Mouse (Mus musculus) thymus, adult 2 months (tissue): Measurements from ENCODE around the gene Nelfe. TPM values are rescaled to one million over a fixed set of nuclear protein-coding genes. Genes with fewer than 3 reads are reported as not detected.
"Not testable (repeated sequence)": the region's sequence is repeated elsewhere in the genome, so short reads cannot be mapped to it uniquely, and the experiment has no call there.

Source experiments
- DNase-seq: peaks from one replicate; pipeline ENCODE4 v3.0.0; 2021
- H3K27ac ChIP-seq: fragments of 200-500 bp; 2 replicates; pipeline ENCODE4 v1.5.1; 2012; ENCODE audit warnings: low read length, control low read depth; ENCODE audit not compliant: control insufficient read depth, insufficient read depth
- H3K27me3 ChIP-seq: fragments of 200-500 bp; 2 replicates; pipeline ENCODE4 v1.6.1; 2012; ENCODE audit warnings: mild to moderate bottlenecking, low read length, moderate library complexity, mixed read lengths; ENCODE audit not compliant: control insufficient read depth, insufficient read depth
- H3K36me3 ChIP-seq: fragments of 200-500 bp; 2 replicates; pipeline ENCODE4 v1.6.1; 2012; ENCODE audit warnings: mild to moderate bottlenecking, low read length, moderate library complexity; ENCODE audit not compliant: control insufficient read depth, insufficient read depth
- H3K4me1 ChIP-seq: fragments of 200-500 bp; replicated peaks from 2 replicates; pipeline ENCODE4 v1.6.1; 2012; ENCODE audit warnings: low read length; ENCODE audit not compliant: control insufficient read depth, insufficient read depth
- H3K4me3 ChIP-seq: fragments of 200-500 bp; 2 replicates; pipeline ENCODE4 v1.5.1; 2012; ENCODE audit warnings: mild to moderate bottlenecking, low read length, control low read depth, moderate library complexity; ENCODE audit not compliant: control insufficient read depth, insufficient read depth
- CTCF ChIP-seq: fragments of 200-500 bp; IDR thresholded peaks from 2 replicates; pipeline ENCODE4 v1.5.1; 2012; ENCODE audit warnings: mild to moderate bottlenecking, control low read depth, low read length, moderate library complexity, borderline replicate concordance; ENCODE audit not compliant: control insufficient read depth, poor library complexity, insufficient read depth; ENCODE audit errors: extremely low read depth
- POLR2A ChIP-seq: fragments of 200-500 bp; IDR thresholded peaks from 2 replicates; pipeline ENCODE4 v1.6.1; 2012; ENCODE audit warnings: mild to moderate bottlenecking, low read length, control low read depth, moderate library complexity; ENCODE audit not compliant: control insufficient read depth, poor library complexity, insufficient read depth; ENCODE audit errors: extremely low read depth
- WGBS: fragments of 180-500 bp; shearing (Covaris S2); methylation state at CpG from one replicate; pipeline ENCODE4 v1.1.7; 2018; 5-methylcytosine and 5-hydroxymethylcytosine counted together
- polyA plus RNA-seq: library from polyadenylated mRNA; depleted of rRNA; stranded (reverse); fragments of >200 nt; gene quantifications from 2 replicates; pipeline ENCODE4 v1.2.3, GENCODE M21; 2012

The Nelfe gene
- polyA plus RNA-seq, 1 experiment, result 26.1 TPM

DNA sequence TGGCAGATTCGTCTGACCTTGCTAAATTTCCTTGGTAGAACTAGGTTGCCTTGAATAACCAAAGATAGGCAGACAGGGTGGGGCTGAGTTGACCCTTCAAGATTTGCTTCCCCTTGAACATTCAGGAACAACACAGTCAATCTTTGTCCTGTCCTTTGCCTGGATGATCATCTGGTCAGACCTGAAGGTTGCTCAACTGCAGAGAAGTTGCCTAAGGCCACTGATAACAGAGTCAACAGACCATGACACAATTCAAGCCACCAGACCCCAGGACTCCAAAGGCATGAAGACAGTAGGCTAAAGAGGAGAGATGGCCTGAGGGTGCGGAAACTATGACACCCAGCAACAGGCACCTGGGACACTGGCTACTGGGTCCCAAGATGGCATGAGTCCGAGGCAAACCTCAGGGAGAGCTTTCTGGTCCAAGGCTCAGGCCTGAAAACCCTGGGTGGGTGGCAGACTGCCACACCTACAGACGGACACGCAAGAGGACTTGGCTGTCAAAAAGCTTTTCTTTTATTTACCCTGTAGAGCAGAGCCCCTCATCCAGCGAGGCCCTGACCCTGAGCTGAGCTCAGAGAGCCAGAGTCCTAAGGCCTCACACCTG lies 41.5 kb upstream of the Nelfe start:
- no peak for DNase-seq
- Histone ChIP-seq H3K4me1 (no peaks in the 10 kb centered on the region), H3K4me3 (no peak overlapping the region), H3K27me3 (no peaks in the 10 kb centered on the region), H3K36me3 (no peaks in the 10 kb centered on the region), H3K27ac (no peak overlapping the region)
- 92% methylated on average over 6 of the region's 6 CpGs for WGBS
- TF ChIP-seq CTCF, result no peak
- no peak for TF ChIP-seq POLR2A

- H3K4me3 ChIP-seq, DNase-seq, H3K36me3 ChIP-seq, H3K27me3 ChIP-seq, H3K27ac ChIP-seq, H3K4me1 ChIP-seq: not testable (repeated sequence)
- 88% methylated on average over 5 of the region's 5 CpGs for WGBS
Observed at GRCm38 (mm10) chr17:34810411-34810810, 39.8 kb upstream of the Nelfe start.

DNA sequence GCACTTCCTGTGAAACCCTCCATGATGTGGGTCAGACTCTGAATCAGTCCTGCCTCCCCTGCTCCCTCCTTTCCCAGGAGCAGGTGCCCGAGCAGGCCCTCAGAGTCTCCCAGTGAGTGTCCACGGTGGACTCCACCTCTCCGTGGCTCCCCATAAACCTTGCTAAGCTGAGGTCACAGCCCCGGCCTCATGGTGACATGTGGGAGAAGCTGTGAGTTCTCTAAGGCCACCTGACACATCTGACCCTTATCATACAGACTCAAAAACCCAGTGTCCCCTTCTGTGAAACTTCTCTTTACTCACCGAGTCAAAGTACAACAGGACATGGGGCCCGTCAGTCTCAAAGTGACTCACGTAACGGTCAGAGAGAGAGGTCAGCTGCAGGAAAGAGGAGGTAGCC lies 39.4 kb upstream of the Nelfe start:
- 91% methylated on average over 8 of the region's 8 CpGs for WGBS

DNA sequence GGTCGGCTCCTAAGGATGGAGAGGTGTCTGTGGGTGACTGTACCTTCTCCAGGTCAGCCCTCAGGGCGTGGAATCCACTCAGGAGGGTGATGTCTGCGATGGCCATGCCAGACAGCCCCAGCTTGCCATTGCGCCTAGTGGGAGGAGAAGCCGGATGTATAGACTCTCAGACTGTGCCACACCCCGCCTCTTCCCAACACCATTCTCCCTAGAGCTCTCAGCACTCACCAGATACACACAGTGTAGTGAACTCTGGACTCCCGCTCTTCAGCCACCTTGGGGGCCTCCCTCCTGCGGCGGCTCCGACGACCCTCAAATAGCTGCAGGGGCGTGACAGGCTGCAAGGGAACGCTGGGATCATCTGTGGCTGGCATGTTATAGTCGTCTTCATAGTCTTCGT lies 38.9 kb upstream of the Nelfe start:
- H3K27me3 ChIP-seq, result no peaks in the 10 kb centered on the region
- no peaks in the 10 kb centered on the region for H3K4me1 ChIP-seq
- H3K27ac ChIP-seq, result no peak overlapping the region
- no peak overlapping the region for H3K4me3 ChIP-seq
- TF ChIP-seq CTCF (no peak), POLR2A (no peak)
- WGBS, result 86% methylated on average over 15 of the region's 15 CpGs
- no peak for DNase-seq
- no peaks in the 10 kb centered on the region for H3K36me3 ChIP-seq

More for the DNA sequence above, 39.4 kb upstream of the Nelfe start:
- H3K4me3 ChIP-seq, DNase-seq, H3K27me3 ChIP-seq, H3K27ac ChIP-seq, H3K4me1 ChIP-seq, H3K36me3 ChIP-seq: not testable (repeated sequence)

GRCm38 (mm10) chr17:34813747-34814146 lies 36.4 kb upstream of the Nelfe start:
- not testable (repeated sequence) for H3K27me3 ChIP-seq, H3K27ac ChIP-seq, H3K4me3 ChIP-seq, H3K36me3 ChIP-seq, H3K4me1 ChIP-seq
- 65% methylated on average over 12 of the region's 12 CpGs for WGBS
- DNase-seq, result peak; percentile 29
- TF ChIP-seq CTCF, result peak; percentile 84

- WGBS, result 87% methylated on average over 7 of the region's 7 CpGs
- Histone ChIP-seq H3K27ac (no peak overlapping the region), H3K4me3 (no peak overlapping the region), H3K27me3 (no peaks in the 10 kb centered on the region), H3K4me1 (no peaks in the 10 kb centered on the region), H3K36me3 (no peaks in the 10 kb centered on the region)
- DNase-seq, result no peak
- TF ChIP-seq CTCF (no peak), POLR2A (no peak)
Observed at GRCm38 (mm10) chr17:34814818-34815370, 35.3 kb upstream of the Nelfe start.

- 97% methylated on average over 1 of the region's 1 CpGs for WGBS
- H3K4me1 ChIP-seq, H3K27ac ChIP-seq, H3K27me3 ChIP-seq, H3K4me3 ChIP-seq, DNase-seq: not testable (repeated sequence)
- peaks cover 35% of the 10 kb centered on the region for H3K36me3 ChIP-seq
Observed at GRCm38 (mm10) chr17:34830776-34831175, 19.4 kb upstream of the Nelfe start.
